ENCODE assay signal across 23 mouse cellular contexts in genomic region chr6:106621188-106621749, GRCm38 (mm10).
DNase-seq lines count a peak whose midpoint lies in the region; ATAC-seq and TF ChIP-seq lines count a peak whose summit lies in the region.
"Had no signal": no experiment of that assay in that cellular context is flagged by ENCODE, and none has a peak within 500 bp of the region (broad histone marks: within the 10 kb centered on the region; RNA-seq: fewer than 3 reads in every experiment).

No protein-coding gene starts in this region.

- peak; percentile 61 for TF ChIP-seq CTCF in layer of hippocampus, adult 2 months (conservative IDR thresholded peaks at IDR 0.05)
- peak; percentile 19 for TF ChIP-seq CTCF in Patski (IDR thresholded peaks at IDR 0.05)
- no peak for TF ChIP-seq CTCF in brain, embryonic 14.5 days (IDR thresholded peaks at IDR 0.05; ENCODE audit: borderline replicate concordance, extremely low read depth, insufficient read depth, insufficient read length)

- no peaks in the 10 kb centered on the region for H3K36me3 ChIP-seq in forebrain, embryonic 14.5 days (ENCODE audit: control insufficient read depth, insufficient read depth, low read length)
- H3K36me3 ChIP-seq in forebrain, embryonic 10.5 days (replicated peaks): no peaks in the 10 kb centered on the region
- H3K36me3 ChIP-seq: embryonic facial prominence, embryonic 13.5 days; heart, embryonic 12.5 days; hindbrain, embryonic 10.5 days; limb, embryonic 10.5 days had no signal

- in situ Hi-C loops in Patski (cut with MboI; ENCODE audit: low pct_unique_long_range_greater_than_20kb): no loop called here

- CTCF ChIA-PET in Patski (lab: Charles Lee): no interaction called here

- H3K4me1 ChIP-seq in forebrain, embryonic 14.5 days (ENCODE audit: control insufficient read depth, insufficient read depth, low read length): no peaks in the 10 kb centered on the region
- no peaks in the 10 kb centered on the region for H3K4me1 ChIP-seq in forebrain, embryonic 10.5 days
- H3K4me1 ChIP-seq: embryonic facial prominence, embryonic 13.5 days; heart, embryonic 12.5 days; hindbrain, embryonic 10.5 days; limb, embryonic 10.5 days had no signal

- POLR2A ChIA-PET in Patski (lab: Charles Lee): no interaction called here

- no peaks in the 10 kb centered on the region for H3K27me3 ChIP-seq in forebrain, embryonic 14.5 days (replicated peaks; ENCODE audit: control insufficient read depth, insufficient read depth, low read length)
- H3K27me3 ChIP-seq in forebrain, embryonic 10.5 days (ENCODE audit: poor library complexity, severe bottlenecking): no peaks in the 10 kb centered on the region
- no peaks in the 10 kb centered on the region for H3K27me3 ChIP-seq in Patski
- H3K27me3 ChIP-seq: embryonic facial prominence, embryonic 13.5 days; heart, embryonic 12.5 days had no signal

- H3K4me2 ChIP-seq in forebrain, embryonic 14.5 days (ENCODE audit: low read length): no peak overlapping the region
- H3K4me2 ChIP-seq: embryonic facial prominence, embryonic 13.5 days; heart, embryonic 12.5 days had no signal

- H3K27ac ChIP-seq in forebrain, embryonic 14.5 days (ENCODE audit: low read depth, low read length): no peak overlapping the region
- H3K27ac ChIP-seq in forebrain, embryonic 10.5 days: no peak overlapping the region
- no peak overlapping the region for H3K27ac ChIP-seq in layer of hippocampus, adult 2 months
- H3K27ac ChIP-seq: embryonic facial prominence, embryonic 13.5 days; hindbrain, embryonic 10.5 days; limb, embryonic 10.5 days; stomach, postnatal 0 days had no signal

- 51% methylated on average over 5 of the region's 5 CpGs for WGBS in forebrain, embryonic 14.5 days
- WGBS in forebrain, embryonic 10.5 days: 88% methylated on average over 5 of the region's 5 CpGs

- ATAC-seq in forebrain, embryonic 14.5 days: peak; percentile 43; the same call in 1 of the 2 replicates
- ATAC-seq in Patski: no peak

- no peaks in the 10 kb centered on the region for H3K9me3 ChIP-seq in forebrain, embryonic 14.5 days (replicated peaks; ENCODE audit: control insufficient read depth, low read length)
- H3K9me3 ChIP-seq in forebrain, embryonic 10.5 days: no peaks in the 10 kb centered on the region
- H3K9me3 ChIP-seq: embryonic facial prominence, embryonic 13.5 days; heart, embryonic 12.5 days; hindbrain, embryonic 10.5 days; limb, embryonic 10.5 days had no signal

- DNase-seq in forebrain, embryonic 14.5 days (ENCODE audit: low spot score): peak; percentile 40
- DNase-seq in forebrain, embryonic 10.5 days (ENCODE audit: extremely low spot score, low spot score): no peak
- no peak for DNase-seq in layer of hippocampus, adult 2 months (ENCODE audit: low spot score in 2 of 2)
- no peak for DNase-seq in layer of hippocampus, adult 8-10 months (ENCODE audit: low spot score in 2 of 2)
- no peak for DNase-seq in Patski (ENCODE audit: low read depth, low spot score)
- peak; percentile 50 for DNase-seq in brain, embryonic 14.5 days (ENCODE audit: low read depth)
- no peak for DNase-seq in urinary bladder, postnatal 36 days (ENCODE audit: low spot score in 2 of 2)
- DNase-seq: adrenal gland, postnatal 14 days; embryo, embryonic 11 days; gastrocnemius, postnatal 10 days; heart, postnatal 10 days; kidney, adult 18-20 months; kidney, postnatal 4 days; liver; lung, postnatal 4 days; right cerebral cortex, postnatal 14 days; thymus, adult 2 months had no signal

- no peak overlapping the region for H3K9ac ChIP-seq in forebrain, embryonic 14.5 days (ENCODE audit: low read length)
- H3K9ac ChIP-seq: embryonic facial prominence, embryonic 13.5 days; heart, embryonic 12.5 days had no signal

- no peak for TF ChIP-seq POLR2A in brain, embryonic 14.5 days (IDR thresholded peaks at IDR 0.05; ENCODE audit: borderline replicate concordance, extremely low read depth, insufficient read depth, insufficient read length, poor library complexity, severe bottlenecking)

- H3K4me3 ChIP-seq in forebrain, embryonic 14.5 days (ENCODE audit: low read depth, low read length): no peak overlapping the region
- no peak overlapping the region for H3K4me3 ChIP-seq in forebrain, embryonic 10.5 days
- no peak overlapping the region for H3K4me3 ChIP-seq in layer of hippocampus, adult 2 months
- H3K4me3 ChIP-seq: embryonic facial prominence, embryonic 13.5 days; erythroblast, embryonic 14.5 days; heart, embryonic 12.5 days; hindbrain, embryonic 10.5 days; limb, embryonic 10.5 days had no signal

Comparison
In these comparisons a context has a peak if more than half of its experiments do, and no peak if none do; other contexts are left out.
1. DNase-seq: peak in forebrain, embryonic 14.5 days (single experiment) and brain, embryonic 14.5 days (single experiment); none in forebrain, embryonic 10.5 days (single experiment), layer of hippocampus, adult 2 months (0 of 2), layer of hippocampus, adult 8-10 months (0 of 2), Patski (single experiment) and urinary bladder, postnatal 36 days (0 of 2).